Mouse (Mus musculus): ENCODE measurements around the gene Cxcr1. TPM values are rescaled to one million over a fixed set of nuclear protein-coding genes. Genes with fewer than 3 reads are reported as not detected.

Cxcr1 gene
- polyA plus RNA-seq, 1 experiment from 2014 or later, result not detected

GRCm38 (mm10) chr1:74230992-74231391, 36.6 kb upstream of the Cxcr1 start:
- H3K9me3 ChIP-seq (ENCODE audit: control insufficient read depth, low read length), result no peaks in the 10 kb centered on the region
- no peaks in the 10 kb centered on the region for H3K27me3 ChIP-seq (ENCODE audit: control insufficient read depth, insufficient read depth, low read length)
- H3K27ac ChIP-seq (ENCODE audit: low read depth, low read length), result no peak overlapping the region
- WGBS, result 60% methylated on average over 1 of the region's 1 CpGs
- H3K36me3 ChIP-seq (ENCODE audit: control insufficient read depth, insufficient read depth, low read length), result no peaks in the 10 kb centered on the region
- no peak overlapping the region for H3K9ac ChIP-seq (replicated peaks; ENCODE audit: low read depth, low read length)
- H3K4me1 ChIP-seq (ENCODE audit: control insufficient read depth, insufficient read depth, low read length), result no peaks in the 10 kb centered on the region
- no peak overlapping the region for H3K4me3 ChIP-seq (ENCODE audit: low read depth, low read length)
- H3K4me2 ChIP-seq (ENCODE audit: low read depth, low read length), result no peak overlapping the region
- ATAC-seq (ENCODE audit: low read depth), result no peak

GRCm38 (mm10) chr1:74229942-74230341, 35.5 kb upstream of the Cxcr1 start:
- no peaks in the 10 kb centered on the region for H3K9me3 ChIP-seq (ENCODE audit: control insufficient read depth, low read length)
- WGBS, result 80% methylated on average over 2 of the region's 2 CpGs
- no peaks in the 10 kb centered on the region for H3K27me3 ChIP-seq (ENCODE audit: control insufficient read depth, insufficient read depth, low read length)
- ATAC-seq (ENCODE audit: low read depth), result no peak
- H3K27ac ChIP-seq (ENCODE audit: low read depth, low read length), result no peak overlapping the region
- H3K4me3 ChIP-seq (ENCODE audit: low read depth, low read length), result no peak overlapping the region
- H3K4me2 ChIP-seq (ENCODE audit: low read depth, low read length), result no peak overlapping the region
- H3K36me3 ChIP-seq (ENCODE audit: control insufficient read depth, insufficient read depth, low read length), result no peaks in the 10 kb centered on the region
- no peak overlapping the region for H3K9ac ChIP-seq (replicated peaks; ENCODE audit: low read depth, low read length)
- H3K4me1 ChIP-seq (ENCODE audit: control insufficient read depth, insufficient read depth, low read length), result no peaks in the 10 kb centered on the region

- 82% methylated on average over 7 of the region's 7 CpGs for WGBS
- no peaks in the 10 kb centered on the region for H3K27me3 ChIP-seq (ENCODE audit: control insufficient read depth, insufficient read depth, low read length)
- no peak overlapping the region for H3K9ac ChIP-seq (replicated peaks; ENCODE audit: low read depth, low read length)
- H3K9me3 ChIP-seq (ENCODE audit: control insufficient read depth, low read length), result no peaks in the 10 kb centered on the region
- no peak overlapping the region for H3K27ac ChIP-seq (ENCODE audit: low read depth, low read length)
- H3K4me1 ChIP-seq (ENCODE audit: control insufficient read depth, insufficient read depth, low read length), result no peaks in the 10 kb centered on the region
- H3K4me3 ChIP-seq (ENCODE audit: low read depth, low read length), result no peak overlapping the region
- no peak overlapping the region for H3K4me2 ChIP-seq (ENCODE audit: low read depth, low read length)
- H3K36me3 ChIP-seq (ENCODE audit: control insufficient read depth, insufficient read depth, low read length), result no peaks in the 10 kb centered on the region
- ATAC-seq (ENCODE audit: low read depth), result no peak
Observed at GRCm38 (mm10) chr1:74227317-74227716, 32.9 kb upstream of the Cxcr1 start.

GRCm38 (mm10) chr1:74219922-74220321, 25.5 kb upstream of the Cxcr1 start:
- H3K27ac ChIP-seq (ENCODE audit: low read depth, low read length), result no peak overlapping the region
- 90% methylated on average over 7 of the region's 7 CpGs for WGBS
- H3K9me3 ChIP-seq (ENCODE audit: control insufficient read depth, low read length), result no peaks in the 10 kb centered on the region
- no peaks in the 10 kb centered on the region for H3K36me3 ChIP-seq (ENCODE audit: control insufficient read depth, insufficient read depth, low read length)
- no peak for ATAC-seq (ENCODE audit: low read depth)
- no peak overlapping the region for H3K4me2 ChIP-seq (ENCODE audit: low read depth, low read length)
- no peak overlapping the region for H3K4me3 ChIP-seq (ENCODE audit: low read depth, low read length)
- no peaks in the 10 kb centered on the region for H3K27me3 ChIP-seq (ENCODE audit: control insufficient read depth, insufficient read depth, low read length)
- no peaks in the 10 kb centered on the region for H3K4me1 ChIP-seq (ENCODE audit: control insufficient read depth, insufficient read depth, low read length)
- no peak overlapping the region for H3K9ac ChIP-seq (replicated peaks; ENCODE audit: low read depth, low read length)

- ATAC-seq (ENCODE audit: low read depth), result no peak
- Histone ChIP-seq H3K9me3 (ENCODE audit: control insufficient read depth, low read length) (no peaks in the 10 kb centered on the region), H3K4me2 (ENCODE audit: low read depth, low read length) (no peak overlapping the region), H3K36me3 (ENCODE audit: control insufficient read depth, insufficient read depth, low read length) (no peaks in the 10 kb centered on the region), H3K27ac (ENCODE audit: low read depth, low read length) (no peak overlapping the region), H3K27me3 (ENCODE audit: control insufficient read depth, insufficient read depth, low read length) (no peaks in the 10 kb centered on the region), H3K4me1 (ENCODE audit: control insufficient read depth, insufficient read depth, low read length) (0 out of 2 replicates have a peak, but pooled peaks cover 2% of the 10 kb centered on the region), H3K4me3 (ENCODE audit: low read depth, low read length) (no peak overlapping the region), H3K9ac (replicated peaks; ENCODE audit: low read depth, low read length) (no peak overlapping the region)
- WGBS, result 95% methylated on average over 8 of the region's 8 CpGs
Observed at GRCm38 (mm10) chr1:74208941-74209340, 14.5 kb upstream of the Cxcr1 start.

GRCm38 (mm10) chr1:74207906-74208305, 13.5 kb upstream of the Cxcr1 start:
- ATAC-seq (ENCODE audit: low read depth), result 0 out of 2 replicates have a peak, but pooled peaks have one; percentile 21
- WGBS, result 35% methylated on average over 8 of the region's 9 CpGs
- Histone ChIP-seq H3K4me3 (ENCODE audit: low read depth, low read length) (no peak overlapping the region), H3K4me1 (ENCODE audit: control insufficient read depth, insufficient read depth, low read length) (0 out of 2 replicates have a peak, but pooled peaks cover 2% of the 10 kb centered on the region), H3K4me2 (ENCODE audit: low read depth, low read length) (no peak overlapping the region), H3K36me3 (ENCODE audit: control insufficient read depth, insufficient read depth, low read length) (no peaks in the 10 kb centered on the region), H3K9ac (replicated peaks; ENCODE audit: low read depth, low read length) (no peak overlapping the region), H3K27me3 (ENCODE audit: control insufficient read depth, insufficient read depth, low read length) (no peaks in the 10 kb centered on the region), H3K9me3 (ENCODE audit: control insufficient read depth, low read length) (no peaks in the 10 kb centered on the region), H3K27ac (ENCODE audit: low read depth, low read length) (no peak overlapping the region)

- no peak for ATAC-seq (ENCODE audit: low read depth)
- Histone ChIP-seq H3K4me1 (ENCODE audit: control insufficient read depth, insufficient read depth, low read length) (0 out of 2 replicates have a peak, but pooled peaks cover 2% of the 10 kb centered on the region), H3K36me3 (ENCODE audit: control insufficient read depth, insufficient read depth, low read length) (no peaks in the 10 kb centered on the region), H3K4me2 (ENCODE audit: low read depth, low read length) (no peak overlapping the region), H3K27me3 (ENCODE audit: control insufficient read depth, insufficient read depth, low read length) (no peaks in the 10 kb centered on the region), H3K9me3 (ENCODE audit: control insufficient read depth, low read length) (no peaks in the 10 kb centered on the region), H3K4me3 (ENCODE audit: low read depth, low read length) (no peak overlapping the region), H3K9ac (replicated peaks; ENCODE audit: low read depth, low read length) (no peak overlapping the region), H3K27ac (ENCODE audit: low read depth, low read length) (no peak overlapping the region)
- WGBS, result 80% methylated on average over 8 of the region's 8 CpGs
Observed at GRCm38 (mm10) chr1:74206642-74207041, 12.2 kb upstream of the Cxcr1 start.

- Histone ChIP-seq H3K4me2 (ENCODE audit: low read depth, low read length) (no peak overlapping the region), H3K36me3 (ENCODE audit: control insufficient read depth, insufficient read depth, low read length) (no peaks in the 10 kb centered on the region), H3K9me3 (ENCODE audit: control insufficient read depth, low read length) (no peaks in the 10 kb centered on the region), H3K27me3 (ENCODE audit: control insufficient read depth, insufficient read depth, low read length) (no peaks in the 10 kb centered on the region), H3K9ac (replicated peaks; ENCODE audit: low read depth, low read length) (no peak overlapping the region), H3K4me1 (ENCODE audit: control insufficient read depth, insufficient read depth, low read length) (0 out of 2 replicates have a peak, but pooled peaks cover 2% of the 10 kb centered on the region), H3K4me3 (ENCODE audit: low read depth, low read length) (no peak overlapping the region), H3K27ac (ENCODE audit: low read depth, low read length) (no peak overlapping the region)
- no peak for ATAC-seq (ENCODE audit: low read depth)
- 67% methylated on average over 7 of the region's 7 CpGs for WGBS
Observed at GRCm38 (mm10) chr1:74205881-74206280, 11.4 kb upstream of the Cxcr1 start.

- 72% methylated on average over 5 of the region's 5 CpGs for WGBS
- H3K4me2 ChIP-seq (ENCODE audit: low read depth, low read length), result no peak overlapping the region
- ATAC-seq (ENCODE audit: low read depth), result no peak
- H3K36me3 ChIP-seq (ENCODE audit: control insufficient read depth, insufficient read depth, low read length), result no peaks in the 10 kb centered on the region
- no peak overlapping the region for H3K27ac ChIP-seq (ENCODE audit: low read depth, low read length)
- H3K27me3 ChIP-seq (ENCODE audit: control insufficient read depth, insufficient read depth, low read length), result no peaks in the 10 kb centered on the region
- no peak overlapping the region for H3K4me3 ChIP-seq (ENCODE audit: low read depth, low read length)
- H3K9me3 ChIP-seq (ENCODE audit: control insufficient read depth, low read length), result no peaks in the 10 kb centered on the region
- 0 out of 2 replicates have a peak, but pooled peaks cover 2% of the 10 kb centered on the region for H3K4me1 ChIP-seq (ENCODE audit: control insufficient read depth, insufficient read depth, low read length)
- no peak overlapping the region for H3K9ac ChIP-seq (replicated peaks; ENCODE audit: low read depth, low read length)
Observed at GRCm38 (mm10) chr1:74203457-74203856, 9.0 kb upstream of the Cxcr1 start.

Data from neural tube, embryonic 14.5 days (tissue).